Mouse (Mus musculus): ENCODE results near the gene Triap1. TPM values are rescaled to one million over a fixed set of nuclear protein-coding genes. Genes with fewer than 3 reads are reported as not detected.
"Not testable (repeated sequence)": the region's sequence is repeated elsewhere in the genome, so short reads cannot be mapped to it uniquely, and the experiment has no call there.

Gene Triap1
- total RNA-seq, 2 experiments from 2014 or later, result 26.9 to 28.4 TPM

- peak in 1 of 2 experiments; percentile 41 for DNase-seq
These were observed 10.1 kb upstream of the Triap1 start for GRCm38 (mm10) chr5:115330955-115331354.

- no peak for DNase-seq
These were observed 7.4 kb upstream of the Triap1 start for GRCm38 (mm10) chr5:115333626-115334025.

GRCm38 (mm10) chr5:115340007-115340406 is 1.0 kb upstream of the Triap1 start:
- DNase-seq, result no peak

- DNase-seq, result no peak
These were observed 515 bp downstream of the Triap1 start for GRCm38 (mm10) chr5:115341314-115342165.

- DNase-seq, result peak; percentile 84 to 88
These were observed 6.5 kb downstream of the Triap1 start for GRCm38 (mm10) chr5:115347564-115347963.

- peak; percentile 97 to 99 for DNase-seq
These were observed 7.7 kb downstream of the Triap1 start, which contains the start of gene Cox6a1 for GRCm38 (mm10) chr5:115348546-115349224. Gene Cox6a1 (minus strand): TSS chr5:115348981.

GRCm38 (mm10) chr5:115349225-115349555 is 8.2 kb downstream of the Triap1 start:
- no peak for DNase-seq

GRCm38 (mm10) chr5:115351348-115351747 is 10.3 kb downstream of the Triap1 start:
- no peak for DNase-seq

GRCm38 (mm10) chr5:115355070-115355469 is 14.0 kb downstream of the Triap1 start:
- DNase-seq, result no peak

GRCm38 (mm10) chr5:115358872-115359271 is 17.8 kb downstream of the Triap1 start:
- peak; percentile 72 to 90 for DNase-seq

GRCm38 (mm10) chr5:115359438-115359837 is 18.4 kb downstream of the Triap1 start:
- no peak for DNase-seq

GRCm38 (mm10) chr5:115359851-115360372 is 18.9 kb downstream of the Triap1 start:
- DNase-seq, result no peak

GRCm38 (mm10) chr5:115362216-115362615 is 21.2 kb downstream of the Triap1 start:
- DNase-seq, result no peak

- DNase-seq, result no peak
These were observed 22.0 kb downstream of the Triap1 start for GRCm38 (mm10) chr5:115362819-115363714.

- DNase-seq, result no peak
These were observed 23.8 kb downstream of the Triap1 start for GRCm38 (mm10) chr5:115364782-115365181.

GRCm38 (mm10) chr5:115371736-115372135 is 30.7 kb downstream of the Triap1 start:
- DNase-seq, result no peak

GRCm38 (mm10) chr5:115373441-115374203 is 32.6 kb downstream of the Triap1 start:
- DNase-seq, result no peak

GRCm38 (mm10) chr5:115374204-115374820 is 33.3 kb downstream of the Triap1 start:
- DNase-seq, result no peak

GRCm38 (mm10) chr5:115375436-115375835 is 34.4 kb downstream of the Triap1 start:
- DNase-seq, result no peak

- not testable (repeated sequence) for DNase-seq
These were observed 37.9 kb downstream of the Triap1 start for GRCm38 (mm10) chr5:115378882-115379281.

- DNase-seq, result no peak
These were observed 50.9 kb downstream of the Triap1 start for GRCm38 (mm10) chr5:115391935-115392334.
